Mouse (Mus musculus) lung, adult 18-20 months (tissue): ENCODE data around the gene Hamp.
A peak's percentile ranks its signal among the peaks of the same experiment; 100 is the strongest.

Experiments used
- DNase-seq, 2 experiments: peaks; one replicate each; pipeline ENCODE4 v3.0.0; 2022; ENCODE audit warnings: mixed read lengths in 2 of 2

Gene Hamp

GRCm38 (mm10) chr7:30943909-30944635 lies at the start of gene Hamp:
Gene Hamp, minus strand, starts transcription at chr7:30944032.
- no peak for DNase-seq

- DNase-seq: no peak
These were observed 48.3 kb upstream of the Hamp start for GRCm38 (mm10) chr7:30992148-30992547.

- no peak for DNase-seq
These were observed 44.8 kb upstream of the Hamp start for GRCm38 (mm10) chr7:30988519-30989162.

GRCm38 (mm10) chr7:30985357-30985756 lies 41.5 kb upstream of the Hamp start:
- no peak for DNase-seq

GRCm38 (mm10) chr7:30981703-30982102 lies 37.9 kb upstream of the Hamp start:
- DNase-seq: no peak

GRCm38 (mm10) chr7:30973501-30974289 lies 29.9 kb upstream of the Hamp start, which contains the start of gene Fam187b:
Gene Fam187b, plus strand, starts transcription at chr7:30973790.
- DNase-seq: peak; percentile 90 to 93

GRCm38 (mm10) chr7:30973251-30973500 lies 29.3 kb upstream of the Hamp start, which contains the start of gene Lsr:
Gene Lsr, minus strand, starts transcription at chr7:30973464.
- DNase-seq: peak in 1 of 2 experiments; percentile 82

- no peak for DNase-seq
These were observed 28.8 kb upstream of the Hamp start for GRCm38 (mm10) chr7:30972426-30973250.

- no peak for DNase-seq
These were observed 28.1 kb upstream of the Hamp start for GRCm38 (mm10) chr7:30971901-30972300.

- DNase-seq: no peak
These were observed 25.3 kb upstream of the Hamp start for GRCm38 (mm10) chr7:30969174-30969573.

- no peak for DNase-seq
These were observed 24.8 kb upstream of the Hamp start for GRCm38 (mm10) chr7:30968611-30969010.

- no peak for DNase-seq
These were observed 22.8 kb upstream of the Hamp start for GRCm38 (mm10) chr7:30966657-30967056.

- DNase-seq: no peak
These were observed 21.8 kb upstream of the Hamp start for GRCm38 (mm10) chr7:30965677-30966076.

GRCm38 (mm10) chr7:30964366-30964765 lies 20.5 kb upstream of the Hamp start:
- DNase-seq: no peak

GRCm38 (mm10) chr7:30962862-30963261 lies 19.0 kb upstream of the Hamp start:
- no peak for DNase-seq

- DNase-seq: no peak
These were observed 16.0 kb upstream of the Hamp start for GRCm38 (mm10) chr7:30959786-30960349.

- DNase-seq: no peak
These were observed 15.1 kb upstream of the Hamp start for GRCm38 (mm10) chr7:30958866-30959487.

GRCm38 (mm10) chr7:30958109-30958865 lies 14.5 kb upstream of the Hamp start:
- no peak for DNase-seq

GRCm38 (mm10) chr7:30957367-30957783 lies 13.5 kb upstream of the Hamp start:
- peak; percentile 90 to 91 for DNase-seq

GRCm38 (mm10) chr7:30956756-30957366 lies 13.0 kb upstream of the Hamp start, which contains the start of gene Usf2:
Gene Usf2, minus strand, starts transcription at chr7:30956803.
- peak; percentile 81 to 84 for DNase-seq

- DNase-seq: no peak
These were observed 12.5 kb upstream of the Hamp start for GRCm38 (mm10) chr7:30956357-30956751.
